Mouse (Mus musculus): ENCODE results near the gene Tmem33.

Gene Tmem33

DNA sequence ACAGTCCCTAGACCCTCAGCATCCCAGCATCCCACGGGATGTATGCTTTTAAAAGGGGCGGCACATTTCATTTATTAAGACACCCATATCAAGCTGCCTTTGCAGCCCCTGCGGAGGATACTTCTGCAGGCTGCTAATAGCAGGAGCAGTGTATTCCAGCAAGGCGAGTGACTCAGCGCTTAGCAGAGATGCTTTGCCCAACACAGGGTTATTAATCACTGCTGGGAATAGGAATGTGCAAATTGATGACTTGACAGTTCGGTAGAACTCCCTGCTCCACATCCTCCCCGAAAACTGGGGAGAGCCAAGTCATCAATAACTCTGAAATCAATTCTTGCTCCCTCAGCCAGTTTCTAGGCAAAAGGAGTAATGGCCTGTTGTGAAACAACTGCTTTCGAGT, 4.7 kb upstream of the Tmem33 start:
- DNase-seq (ENCODE audit: low read depth, low spot score): peak; percentile 59

DNA sequence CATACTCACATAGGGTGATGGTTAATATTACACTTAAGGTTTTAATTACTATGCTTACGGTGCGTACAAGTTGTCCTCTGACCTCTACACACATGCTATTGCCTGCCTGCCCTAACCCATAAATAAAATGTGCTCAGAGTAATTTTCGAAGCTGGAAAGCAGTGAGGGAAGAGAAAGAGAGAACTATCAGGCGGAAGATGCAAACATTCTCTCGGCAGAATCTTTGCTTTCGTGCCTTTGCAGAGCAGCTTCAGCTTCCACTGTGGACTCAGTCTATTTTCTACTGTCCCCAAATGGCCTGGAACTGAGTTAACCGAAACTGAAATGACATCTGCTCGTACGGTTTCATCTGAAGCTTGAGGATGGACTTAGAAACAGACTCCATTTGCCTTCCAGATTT, 1.9 kb upstream of the Tmem33 start:
- no peak for DNase-seq (ENCODE audit: low read depth, low spot score)

DNA sequence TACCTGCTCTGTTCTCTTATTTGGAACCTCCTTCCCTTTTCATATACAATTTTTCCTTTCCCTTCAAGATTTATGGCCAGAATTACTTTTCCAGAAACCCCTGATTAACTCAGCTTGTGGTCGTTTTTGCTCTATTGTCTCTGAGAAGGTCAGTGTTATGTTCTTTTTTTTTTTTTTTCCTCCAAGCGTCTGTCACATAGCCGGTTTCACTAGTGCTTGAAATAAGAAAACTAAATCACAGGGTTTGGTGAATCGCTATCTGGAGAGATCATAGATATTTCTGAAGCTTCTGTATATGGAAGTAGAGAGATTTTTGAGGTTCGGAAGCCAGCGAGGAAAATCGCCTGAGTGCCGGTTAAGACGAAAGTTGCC, 220 bp upstream of the Tmem33 start:
- DNase-seq (ENCODE audit: low read depth, low spot score): no peak

DNA sequence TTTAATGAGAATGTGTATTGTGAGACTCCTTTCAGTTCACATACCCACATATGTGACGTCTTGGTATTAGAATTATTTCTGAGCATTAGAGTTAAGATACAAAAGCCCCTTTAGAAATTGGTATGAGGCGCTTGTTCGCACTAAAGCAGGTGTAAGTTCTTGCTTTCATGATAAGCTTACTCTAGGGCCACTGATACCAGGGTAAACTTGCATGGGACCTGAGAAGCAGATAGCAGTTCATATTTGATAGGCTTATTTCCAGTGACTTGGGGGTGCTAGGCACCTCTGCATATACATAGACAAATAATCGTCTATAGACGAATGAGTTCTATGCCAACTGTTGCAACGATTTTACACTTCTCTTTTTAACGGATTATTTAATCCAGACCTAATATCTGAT, 2.6 kb downstream of the Tmem33 start:
- no peak for DNase-seq (ENCODE audit: low read depth, low spot score)

DNA sequence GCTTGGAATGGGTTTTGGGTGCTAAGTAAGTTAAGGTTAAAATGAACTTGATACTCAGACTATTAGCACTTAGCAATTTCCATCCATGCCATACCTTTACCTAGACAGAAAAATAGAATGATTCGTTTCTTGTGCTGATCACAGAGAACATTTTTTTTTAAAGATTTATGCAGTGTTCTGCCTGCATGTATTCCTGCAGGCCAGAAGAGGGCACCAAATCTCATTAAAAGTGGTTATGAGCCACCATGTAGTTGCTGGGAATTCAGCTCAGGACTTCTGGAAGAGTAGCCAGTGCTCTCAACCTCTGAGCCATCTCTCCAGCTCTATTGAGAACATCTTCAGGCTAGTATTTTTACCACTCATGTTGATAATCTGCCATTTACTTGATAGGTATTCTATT, 5.7 kb downstream of the Tmem33 start:
- DNase-seq (ENCODE audit: low read depth, low spot score): peak; percentile 66

DNA sequence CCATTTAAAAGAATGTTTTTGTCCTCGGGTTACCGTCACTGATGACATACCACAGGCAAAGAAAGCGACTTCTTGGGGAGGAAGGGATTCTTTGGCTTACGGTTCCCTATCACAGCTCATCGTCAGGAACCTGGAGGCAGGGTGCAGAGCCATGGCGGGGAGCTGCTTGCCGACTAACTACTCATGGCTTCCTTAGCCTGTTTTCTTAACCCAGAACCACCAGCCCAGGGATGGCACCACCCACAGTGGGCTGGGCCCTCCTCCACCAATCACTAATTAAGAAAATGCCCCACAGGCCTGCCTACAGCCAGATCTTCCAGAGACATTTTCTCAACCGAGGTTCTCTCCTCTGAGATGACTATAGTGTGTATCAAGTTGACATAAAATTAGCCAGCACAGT, 8.9 kb downstream of the Tmem33 start:
- no peak for DNase-seq (ENCODE audit: low read depth, low spot score)

DNA sequence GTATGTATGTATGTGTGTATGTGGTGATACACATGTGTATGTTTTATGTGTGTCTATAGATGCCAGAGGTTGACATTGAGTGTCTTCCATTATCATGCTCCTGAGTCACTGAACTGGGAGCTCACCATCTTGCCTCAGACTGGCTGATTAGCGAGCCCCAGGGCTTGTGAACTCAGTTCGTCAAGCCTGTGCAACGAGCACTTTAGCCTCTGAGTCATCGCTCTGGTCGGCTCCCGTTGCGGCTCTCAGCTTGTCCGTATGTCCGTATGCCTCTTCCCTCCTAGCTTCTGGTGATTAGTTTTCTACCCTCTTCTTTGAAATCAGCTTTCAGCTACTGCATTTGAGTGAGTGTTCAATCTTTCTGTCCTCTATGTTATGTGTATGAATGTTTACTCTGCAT, 19.0 kb downstream of the Tmem33 start:
- DNase-seq (ENCODE audit: low read depth, low spot score): no peak

DNA sequence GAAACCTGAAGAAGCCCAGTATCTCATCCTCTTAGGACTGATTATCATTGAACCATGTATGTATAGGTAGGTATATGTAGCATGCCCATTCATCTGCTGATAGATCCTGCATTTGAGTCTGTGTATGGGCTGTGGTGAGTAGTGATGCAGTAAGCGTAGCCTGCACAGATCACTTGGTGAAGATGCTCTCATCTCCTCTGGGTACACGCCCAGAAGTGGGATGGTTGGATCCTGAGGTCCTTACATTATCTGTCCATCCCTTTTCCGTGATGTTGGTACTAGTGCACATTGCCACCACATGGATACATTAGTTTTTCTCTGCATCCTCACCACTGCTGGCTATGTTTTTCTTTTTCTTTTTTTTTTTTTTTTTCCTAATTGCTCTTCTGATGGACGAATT, 19.5 kb downstream of the Tmem33 start:
- DNase-seq (ENCODE audit: low read depth, low spot score): no peak

DNA sequence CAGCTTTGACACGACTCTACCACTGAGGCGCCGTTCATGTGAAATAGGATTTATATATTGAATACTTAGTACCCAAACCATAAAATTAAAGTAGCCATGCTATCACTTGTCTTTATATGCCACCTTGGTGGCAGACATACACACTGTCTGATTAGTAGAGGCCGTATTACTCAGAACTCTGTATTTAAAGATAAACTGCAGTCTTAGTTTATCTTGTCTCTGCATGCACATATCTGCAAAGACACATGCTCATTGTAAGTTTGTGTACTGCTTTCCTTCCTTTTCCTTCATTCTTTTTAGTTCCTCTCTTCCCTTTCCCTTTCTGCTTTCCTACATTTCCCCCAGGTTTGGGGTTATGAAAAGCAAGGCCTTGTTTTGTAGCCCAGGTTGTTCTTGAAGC, 20.0 kb downstream of the Tmem33 start:
- no peak for DNase-seq (ENCODE audit: low read depth, low spot score)

DNA sequence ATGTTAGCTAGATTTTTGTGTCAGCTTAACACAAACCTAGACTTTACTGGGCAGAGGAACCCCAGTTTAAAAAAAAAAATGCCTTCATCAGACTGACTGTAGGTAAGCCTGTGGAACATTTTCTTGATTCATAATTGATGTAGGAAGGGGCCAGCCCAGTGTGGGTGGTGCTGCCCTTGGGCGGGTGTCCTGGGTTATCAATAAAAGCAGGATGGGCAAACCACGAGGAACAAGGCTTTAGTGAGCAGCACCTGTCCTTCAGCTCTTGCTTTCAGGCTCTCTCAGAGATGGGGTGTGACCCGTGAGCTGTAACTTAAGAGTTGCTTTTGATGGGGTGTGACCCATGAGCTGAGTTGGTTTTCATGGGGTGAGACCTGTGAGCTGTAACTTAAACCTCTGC, 34.7 kb downstream of the Tmem33 start:
- no peak for DNase-seq (ENCODE audit: low read depth, low spot score)

DNA sequence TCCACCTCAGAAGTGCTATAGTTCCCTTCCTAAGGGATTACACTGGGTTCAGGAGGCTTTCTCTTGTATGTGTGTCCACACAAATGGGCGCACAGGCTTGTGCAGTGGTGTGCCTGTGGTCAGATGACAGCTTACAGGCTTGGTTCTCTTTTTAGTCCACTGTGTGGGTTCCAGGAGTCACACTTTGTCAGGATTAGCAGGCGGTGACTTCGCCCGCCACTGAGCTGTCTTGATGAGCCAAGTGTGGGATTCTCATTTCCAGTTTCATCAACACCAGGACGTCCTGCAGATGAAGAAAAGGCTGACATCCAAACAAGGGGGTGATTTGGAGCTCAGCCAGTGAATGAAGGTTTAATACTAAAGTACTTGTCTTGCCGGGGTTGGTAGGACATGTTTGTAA, 35.3 kb downstream of the Tmem33 start:
- no peak for DNase-seq (ENCODE audit: low read depth, low spot score)

DNA sequence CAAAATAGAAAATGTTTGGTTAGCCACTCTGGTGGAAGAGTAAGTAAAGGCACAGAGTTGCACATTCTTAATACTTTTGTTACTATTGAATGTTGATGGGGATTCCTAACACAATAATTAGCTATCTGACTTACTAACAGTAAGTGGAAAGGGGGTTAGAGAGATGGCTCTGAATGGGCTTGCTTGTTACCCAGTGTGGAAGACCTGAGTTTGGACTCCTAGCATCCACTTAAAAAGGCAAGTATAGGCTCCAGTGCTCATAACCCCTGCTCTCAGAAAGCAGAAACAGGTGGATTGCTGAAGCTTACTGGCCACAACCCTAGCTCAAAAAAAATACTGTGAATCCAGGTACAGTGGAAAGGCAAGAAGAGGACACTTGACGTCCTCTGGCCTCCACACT, 35.8 kb downstream of the Tmem33 start:
- DNase-seq (ENCODE audit: low read depth, low spot score): no peak

DNA sequence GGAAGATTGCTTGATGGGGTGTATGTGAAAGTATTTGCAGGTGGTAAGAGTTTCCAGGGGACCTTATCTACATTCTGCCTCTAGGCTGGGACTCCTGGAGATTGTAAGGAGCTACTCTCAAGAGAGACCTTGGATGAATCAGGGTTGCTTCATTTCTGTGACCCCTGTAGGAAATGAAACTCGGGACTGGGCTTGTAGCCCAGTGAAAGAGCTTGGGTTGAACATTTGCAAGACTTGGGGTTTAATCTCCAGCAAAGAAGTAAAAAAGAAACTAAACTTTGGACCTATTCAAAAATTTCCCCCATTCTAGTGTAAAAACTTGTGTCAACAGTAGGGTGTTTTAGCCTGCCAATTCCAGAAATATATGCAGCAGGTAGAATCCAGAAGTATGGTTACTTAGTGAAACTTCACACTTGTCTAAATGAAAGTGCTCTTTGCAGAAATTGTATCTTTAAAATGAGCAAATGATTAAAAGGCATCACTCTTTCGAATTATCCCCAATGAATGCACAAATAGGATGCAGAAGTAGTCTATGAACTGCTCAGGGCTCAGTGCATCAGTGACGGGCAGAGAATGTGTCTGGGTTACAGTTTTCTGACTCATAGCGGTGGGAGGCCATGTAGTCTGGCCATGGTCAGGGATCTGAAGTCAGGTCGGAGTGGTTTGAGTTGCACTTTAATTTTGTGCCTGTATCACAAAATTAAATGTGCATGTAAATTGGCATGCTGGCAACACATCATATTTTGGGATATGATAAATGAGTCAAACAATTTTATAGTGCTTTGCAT, 36.9 kb downstream of the Tmem33 start:
- peak; percentile 20 for DNase-seq (ENCODE audit: low read depth, low spot score)

DNA sequence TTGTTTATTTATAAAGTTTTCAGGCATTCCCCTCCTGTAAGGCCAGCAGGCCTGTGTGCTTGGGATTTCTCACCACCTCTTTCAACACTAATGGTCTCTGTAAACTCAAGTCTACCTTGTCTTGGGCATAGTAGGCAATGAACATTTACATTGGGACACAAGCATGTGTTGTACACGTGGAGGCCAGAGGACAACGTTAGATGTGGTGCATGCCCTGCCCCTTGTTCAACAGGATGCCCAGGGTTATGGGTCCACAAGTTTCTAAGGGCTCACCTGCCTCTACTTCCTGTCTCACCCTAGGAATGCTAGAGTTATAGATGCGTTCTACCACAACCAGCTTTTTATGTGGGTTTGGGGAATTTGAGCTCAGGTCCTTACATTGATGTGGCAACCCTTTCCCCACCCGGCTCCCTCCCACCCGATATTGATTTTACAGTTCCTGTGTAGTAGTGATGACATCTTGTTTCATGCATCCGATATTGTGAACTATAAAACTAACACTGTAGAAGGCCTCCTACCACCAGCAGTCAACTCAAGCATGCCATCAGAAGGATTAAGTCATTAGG, 39.6 kb downstream of the Tmem33 start:
- no peak for DNase-seq (ENCODE audit: low read depth, low spot score)

DNA sequence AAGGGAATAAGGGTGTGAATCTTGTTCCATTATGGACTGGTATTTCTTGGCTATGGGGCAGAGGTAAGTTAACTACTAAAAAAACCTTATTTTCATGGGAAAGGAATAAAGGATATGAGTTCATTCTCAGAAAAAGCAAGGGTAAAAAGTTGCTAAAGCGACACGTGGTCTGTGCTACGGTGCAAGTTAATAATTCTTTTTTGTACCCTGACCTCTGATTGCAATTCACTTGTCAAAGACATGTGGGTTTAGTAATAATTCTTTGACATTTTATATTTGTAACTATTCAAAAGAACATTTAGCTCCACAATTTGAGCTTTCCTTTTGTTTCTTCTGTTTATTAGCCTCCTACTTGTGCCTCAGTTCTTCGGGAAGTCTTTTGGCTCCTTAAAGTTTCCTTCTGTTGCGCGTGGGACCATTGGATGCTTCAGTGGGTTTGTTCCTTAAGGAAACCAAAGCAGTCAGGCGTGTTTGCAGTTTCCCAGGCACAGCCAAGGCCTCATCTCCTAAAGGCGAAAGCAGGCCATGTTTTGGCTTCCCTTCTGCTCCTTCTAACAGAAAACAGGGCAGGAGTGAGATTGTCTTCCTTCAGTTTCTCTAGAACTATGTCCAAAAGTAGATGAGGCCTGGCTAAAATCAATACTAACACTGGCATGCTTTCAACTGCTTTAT, 40.7 kb downstream of the Tmem33 start:
- DNase-seq (ENCODE audit: low read depth, low spot score): no peak

DNA sequence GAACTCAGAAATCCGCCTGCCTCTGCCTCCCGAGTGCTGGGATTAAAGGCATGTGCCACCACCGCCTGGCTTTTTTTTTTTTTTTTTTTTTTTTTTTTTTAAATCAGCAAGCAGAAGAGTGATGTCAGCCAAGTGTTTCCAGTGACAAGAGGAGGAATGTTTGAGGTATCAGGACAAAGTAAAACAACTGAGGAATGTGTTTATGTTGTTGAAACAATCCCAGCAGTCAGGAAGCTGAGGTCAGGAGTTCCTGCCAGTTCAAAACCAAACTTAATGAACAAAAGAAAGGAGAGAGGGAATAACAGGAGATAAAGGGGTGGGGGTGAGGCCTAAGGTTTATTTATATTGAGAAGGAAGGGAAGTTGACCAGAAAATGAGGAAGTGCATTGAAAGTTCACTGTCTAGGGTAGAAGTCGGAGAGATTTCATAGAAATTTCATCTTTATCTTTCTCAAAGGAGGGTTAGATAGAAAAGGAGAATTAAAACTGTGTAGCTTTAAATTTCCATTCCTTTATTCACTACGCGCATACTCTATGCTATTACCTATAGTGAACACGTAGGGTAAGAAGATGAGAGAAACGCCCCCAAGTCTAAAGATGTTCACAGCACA, 41.5 kb downstream of the Tmem33 start:
- no peak for DNase-seq (ENCODE audit: low read depth, low spot score)

DNA sequence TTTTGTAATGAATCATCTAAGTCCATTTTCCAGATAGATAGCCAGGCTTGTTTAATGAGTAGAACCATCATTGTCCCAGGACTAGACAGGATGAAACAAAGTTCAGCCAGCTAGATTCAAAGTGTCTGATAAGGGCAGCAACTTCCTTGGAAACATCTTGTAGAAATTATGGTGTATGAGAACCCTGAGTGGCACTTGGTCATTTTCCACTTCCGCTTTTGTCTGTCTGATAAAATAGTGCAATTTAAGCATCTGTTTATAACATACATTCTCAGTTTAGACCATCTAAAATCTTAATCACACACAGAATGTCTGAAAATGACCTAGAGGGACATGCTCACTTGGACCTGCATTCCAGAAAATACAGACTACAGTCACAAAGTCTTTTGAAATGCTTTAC, 43.5 kb downstream of the Tmem33 start:
- no peak for DNase-seq (ENCODE audit: low read depth, low spot score)

DNA sequence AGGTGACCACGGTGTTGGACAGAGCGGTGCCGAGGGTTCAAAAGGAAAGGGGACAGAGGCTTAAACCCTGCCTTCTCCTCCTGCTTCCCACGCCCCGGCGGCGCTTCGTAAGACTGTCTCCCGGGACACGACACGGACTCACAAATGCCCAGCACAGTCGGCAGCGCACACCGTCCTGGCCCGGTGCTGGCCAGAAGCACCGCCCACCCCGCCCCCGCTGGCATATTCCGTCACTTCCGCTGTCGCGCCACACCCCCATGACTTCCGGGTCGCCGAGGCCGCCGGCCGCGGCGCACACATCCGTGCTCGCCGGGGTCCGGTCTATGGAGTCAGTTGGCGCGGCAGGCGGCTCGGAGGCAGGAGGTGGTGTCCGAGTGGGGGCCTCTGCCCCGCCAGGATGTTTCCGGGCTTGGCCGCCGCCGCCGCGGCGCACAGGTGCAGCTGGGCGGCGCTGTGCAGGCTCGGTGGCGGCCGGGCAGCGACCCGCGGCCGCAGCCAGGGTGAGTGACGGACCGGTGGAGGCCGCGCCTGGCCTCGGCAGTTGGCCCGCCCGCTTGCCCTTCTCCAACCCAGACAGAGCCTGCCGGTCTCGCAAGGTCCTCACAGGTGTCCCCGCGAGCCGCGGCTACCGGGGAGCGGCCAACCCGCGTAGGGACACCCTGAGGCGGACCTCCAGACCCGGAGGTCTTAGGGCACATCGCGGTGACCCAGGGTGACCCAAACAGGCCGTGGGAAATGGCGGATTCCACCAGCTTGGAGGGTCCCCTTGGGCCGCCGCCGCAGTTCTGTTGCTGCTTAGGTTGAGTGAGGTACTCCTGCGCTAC, 46.5 kb downstream of the Tmem33 start, which contains the start of gene Slc30a9:
Gene Slc30a9, plus strand, starts transcription at position 258 of the 824 bp plus-strand sequence.
- peak; percentile 92 for DNase-seq (ENCODE audit: low read depth, low spot score)

DNA sequence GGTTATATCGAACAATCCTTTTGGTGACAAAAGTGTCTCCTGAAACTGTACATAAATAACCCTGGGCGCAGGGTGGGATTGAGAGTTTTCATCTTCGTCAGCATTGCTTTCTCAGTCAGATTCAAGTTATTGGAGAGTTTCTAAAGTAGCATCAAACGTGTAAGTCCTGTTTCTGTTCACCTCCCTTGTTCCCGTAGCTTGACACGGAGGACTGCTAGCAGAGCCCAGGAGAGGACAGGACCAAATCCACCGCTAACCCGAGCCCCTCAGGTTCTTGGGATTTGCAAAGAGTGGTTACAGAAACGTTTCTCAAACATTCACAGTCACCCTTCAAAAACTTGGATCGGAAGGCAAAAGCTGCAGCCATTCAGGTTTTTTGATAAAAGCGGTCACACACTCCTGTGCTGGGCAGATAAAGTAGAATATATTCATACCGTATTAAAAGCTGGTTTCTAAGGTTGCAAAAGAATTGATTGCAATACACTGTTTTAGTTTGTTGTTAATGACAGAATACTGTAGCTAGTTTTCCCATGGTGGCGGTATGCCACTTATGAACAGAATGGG, 47.4 kb downstream of the Tmem33 start:
- DNase-seq (ENCODE audit: low read depth, low spot score): peak; percentile 25

DNA sequence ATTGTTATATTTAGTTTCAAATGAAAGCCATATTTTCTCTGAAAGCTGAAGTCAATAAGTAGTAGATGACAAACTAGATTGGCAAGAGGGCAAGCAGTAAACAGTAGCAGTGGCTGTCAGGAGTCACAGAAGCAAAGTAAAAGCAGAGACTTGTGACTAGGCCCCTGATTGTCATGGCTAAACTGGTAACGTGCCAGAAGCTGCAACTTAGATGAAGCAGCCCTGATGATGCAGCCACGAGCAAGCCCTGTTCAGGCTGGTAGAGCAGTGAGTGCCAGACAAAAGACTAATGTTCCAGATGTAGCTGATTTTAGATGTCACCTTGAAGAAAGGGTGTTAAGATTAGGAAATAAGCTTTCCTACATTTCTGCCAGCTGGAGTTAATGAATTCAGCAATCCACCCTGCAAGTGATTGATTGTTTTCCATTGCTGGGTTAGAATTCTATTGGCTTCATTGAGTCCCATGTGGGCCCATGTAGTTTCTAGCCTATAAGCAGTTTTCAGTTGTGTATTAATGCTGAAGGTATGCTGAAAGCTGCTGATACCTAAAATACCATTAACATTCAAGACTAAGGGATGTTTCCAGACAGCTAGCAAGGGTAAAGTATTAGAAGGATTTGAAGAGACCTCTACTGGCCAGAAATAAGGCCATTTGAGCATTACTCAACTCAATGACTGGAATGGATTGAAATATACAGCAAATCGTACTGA, 51.6 kb downstream of the Tmem33 start:
- DNase-seq (ENCODE audit: low read depth, low spot score): peak; percentile 75

DNA sequence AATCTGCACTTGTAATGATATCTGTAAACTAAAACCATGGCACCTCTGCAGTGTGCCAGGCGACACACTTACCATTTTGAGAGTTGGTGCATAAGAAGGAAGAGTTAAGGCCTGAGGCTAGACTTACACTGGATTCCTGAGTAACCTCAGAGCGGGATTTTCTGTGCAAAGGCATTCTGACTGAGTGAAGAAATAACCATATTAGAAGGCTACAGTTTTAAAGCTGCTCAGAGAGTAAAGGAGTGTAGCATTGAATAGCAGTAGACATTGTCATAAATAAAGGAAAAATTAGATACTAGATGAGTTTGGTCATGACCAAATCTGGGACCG, 52.1 kb downstream of the Tmem33 start:
- no peak for DNase-seq (ENCODE audit: low read depth, low spot score)
